Mouse (Mus musculus): ENCODE measurements around the gene Pnliprp1.

The Pnliprp1 gene

GRCm38 (mm10) chr19:58728445-58729031 is at the start of gene Pnliprp1:
Pnliprp1 (plus strand) TSS chr19:58728887.
- no peak for DNase-seq (ENCODE audit: low read depth, low spot score)

- DNase-seq (ENCODE audit: low read depth, low spot score): no peak
These were observed 39.8 kb upstream of the Pnliprp1 start for GRCm38 (mm10) chr19:58688933-58689332.

GRCm38 (mm10) chr19:58695314-58695713 is 33.4 kb upstream of the Pnliprp1 start:
- DNase-seq (ENCODE audit: low read depth, low spot score): no peak

- DNase-seq (ENCODE audit: low read depth, low spot score): no peak
These were observed 32.5 kb upstream of the Pnliprp1 start for GRCm38 (mm10) chr19:58696235-58696634.

GRCm38 (mm10) chr19:58704556-58704955 is 24.1 kb upstream of the Pnliprp1 start:
- DNase-seq (ENCODE audit: low read depth, low spot score): no peak

GRCm38 (mm10) chr19:58708611-58709010 is 20.1 kb upstream of the Pnliprp1 start:
- DNase-seq (ENCODE audit: low read depth, low spot score): no peak

GRCm38 (mm10) chr19:58717925-58718324 is 10.8 kb upstream of the Pnliprp1 start:
- DNase-seq (ENCODE audit: low read depth, low spot score): no peak

GRCm38 (mm10) chr19:58720439-58720838 is 8.2 kb upstream of the Pnliprp1 start:
- DNase-seq (ENCODE audit: low read depth, low spot score): no peak

GRCm38 (mm10) chr19:58726551-58726950 is 2.1 kb upstream of the Pnliprp1 start:
- DNase-seq (ENCODE audit: low read depth, low spot score): no peak

- DNase-seq (ENCODE audit: low read depth, low spot score): no peak
These were observed 931 bp upstream of the Pnliprp1 start for GRCm38 (mm10) chr19:58727756-58728155.

- DNase-seq (ENCODE audit: low read depth, low spot score): no peak
These were observed 4.5 kb downstream of the Pnliprp1 start for GRCm38 (mm10) chr19:58733216-58733615.

- no peak for DNase-seq (ENCODE audit: low read depth, low spot score)
These were observed 9.4 kb downstream of the Pnliprp1 start for GRCm38 (mm10) chr19:58738111-58738510.

- no peak for DNase-seq (ENCODE audit: low read depth, low spot score)
These were observed 12.3 kb downstream of the Pnliprp1 start for GRCm38 (mm10) chr19:58741036-58741435.

- no peak for DNase-seq (ENCODE audit: low read depth, low spot score)
These were observed 14.0 kb downstream of the Pnliprp1 start for GRCm38 (mm10) chr19:58742711-58743110.

- no peak for DNase-seq (ENCODE audit: low read depth, low spot score)
These were observed 15.0 kb downstream of the Pnliprp1 start for GRCm38 (mm10) chr19:58743736-58744135.

- no peak for DNase-seq (ENCODE audit: low read depth, low spot score)
These were observed 18.9 kb downstream of the Pnliprp1 start for GRCm38 (mm10) chr19:58747498-58748000.

GRCm38 (mm10) chr19:58750822-58751221 is 22.1 kb downstream of the Pnliprp1 start:
- DNase-seq (ENCODE audit: low read depth, low spot score): no peak

- no peak for DNase-seq (ENCODE audit: low read depth, low spot score)
These were observed 22.8 kb downstream of the Pnliprp1 start for GRCm38 (mm10) chr19:58751504-58751903.

GRCm38 (mm10) chr19:58758871-58759270 is 30.2 kb downstream of the Pnliprp1 start:
- no peak for DNase-seq (ENCODE audit: low read depth, low spot score)

GRCm38 (mm10) chr19:58759423-58759822 is 30.7 kb downstream of the Pnliprp1 start, which contains the start of gene Pnliprp2:
Pnliprp2 (plus strand) TSS chr19:58759719.
- DNase-seq (ENCODE audit: low read depth, low spot score): no peak

GRCm38 (mm10) chr19:58762316-58762715 is 33.6 kb downstream of the Pnliprp1 start:
- DNase-seq (ENCODE audit: low read depth, low spot score): no peak

GRCm38 (mm10) chr19:58762848-58763541 is 34.3 kb downstream of the Pnliprp1 start:
- peak; percentile 33 for DNase-seq (ENCODE audit: low read depth, low spot score)

- DNase-seq (ENCODE audit: low read depth, low spot score): no peak
These were observed 38.6 kb downstream of the Pnliprp1 start for GRCm38 (mm10) chr19:58767329-58767728.
